Mouse (Mus musculus) midbrain, embryonic 11.5 days (tissue): Measurements from ENCODE around the gene Emb. TPM values are rescaled to one million over a fixed set of nuclear protein-coding genes. Genes with fewer than 3 reads are reported as not detected.
A peak's percentile ranks its signal among the peaks of the same experiment; 100 is the strongest.

ENCODE experiments used
- ATAC-seq: fragments of 200-750 bp; cut with Nextera tagmentation; 2 replicates; pipeline ENCODE4 v1.8.0; 2017; ENCODE audit warnings: moderate TSS enrichment, moderate library complexity; ENCODE audit not compliant: low FRiP score
- DNase-seq: peaks from one replicate; pipeline ENCODE4 v3.0.0; 2015; ENCODE audit warnings: low spot score; ENCODE audit errors: missing footprints
- H3K27ac ChIP-seq: fragments of 300-500 bp; sonication (generic); 2 replicates; pipeline ENCODE4 v1.5.1; 2014; ENCODE audit warnings: low read depth, low read length
- H3K27me3 ChIP-seq: fragments of 300-500 bp; sonication (generic); 2 replicates; pipeline ENCODE4 v1.6.1; 2014; ENCODE audit warnings: mild to moderate bottlenecking, low read length, moderate library complexity, mixed read lengths; ENCODE audit not compliant: control insufficient read depth, insufficient read depth
- H3K36me3 ChIP-seq: fragments of 300-500 bp; sonication (generic); 2 replicates; pipeline ENCODE4 v1.6.1; 2014; ENCODE audit warnings: mild to moderate bottlenecking, low read length, moderate library complexity, mixed read lengths; ENCODE audit not compliant: control insufficient read depth, insufficient read depth
- H3K4me1 ChIP-seq: fragments of 300-500 bp; sonication (generic); 2 replicates; pipeline ENCODE4 v1.6.1; 2014; ENCODE audit warnings: low read length; ENCODE audit not compliant: control insufficient read depth, insufficient read depth
- H3K4me2 ChIP-seq: fragments of 300-500 bp; sonication (generic); 2 replicates; pipeline ENCODE4 v1.6.1; 2014; ENCODE audit warnings: mild to moderate bottlenecking, moderate library complexity
- H3K4me3 ChIP-seq: fragments of 300-500 bp; sonication (generic); 2 replicates; pipeline ENCODE4 v1.5.1; 2014; ENCODE audit warnings: low read depth, low read length
- H3K9ac ChIP-seq: fragments of 300-500 bp; sonication (generic); 2 replicates; pipeline ENCODE4 v1.6.1; 2014; ENCODE audit warnings: low read length
- H3K9me3 ChIP-seq: fragments of 300-500 bp; sonication (generic); 2 replicates; pipeline ENCODE4 v1.6.1; 2016; ENCODE audit warnings: low read length; ENCODE audit not compliant: control insufficient read depth
- WGBS: fragments of 180-500 bp; shearing (Covaris S2); extraction: QIAGEN DNeasy Blood & Tissue Kit; methylation state at CpG from one replicate; pipeline ENCODE4 v1.1.7; 2014; 5-methylcytosine and 5-hydroxymethylcytosine counted together
- polyA plus RNA-seq: library from polyadenylated mRNA; unstranded; fragments of >200 nt; fragmentation: Nextera tagmentation; extraction: Ambion mirVana; gene quantifications from 2 replicates; pipeline ENCODE4 v1.2.1, GENCODE M21; 2014

Gene Emb
- polyA plus RNA-seq, 1 experiment from 2014 or later: 39.3 TPM

DNA sequence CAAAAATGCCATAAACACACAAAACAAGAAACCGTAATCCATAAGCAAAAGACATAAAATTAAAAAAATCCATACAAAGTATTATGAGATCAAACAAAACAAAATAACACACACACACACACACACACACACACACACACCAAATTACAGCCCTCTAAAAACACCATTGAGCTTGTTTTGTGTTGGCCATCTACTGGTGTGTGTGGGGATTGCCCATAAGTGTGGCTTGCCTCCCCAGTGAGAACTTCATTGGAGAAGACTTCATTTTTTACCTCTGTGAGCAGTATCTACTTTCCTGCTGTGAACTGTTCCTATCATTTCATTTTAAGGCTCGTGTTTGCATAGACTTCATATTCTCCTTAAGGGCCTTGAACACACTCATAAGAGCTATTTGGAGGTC, 78.6 kb downstream of the Emb start:
- Histone ChIP-seq H3K4me1 (no peaks in the 10 kb centered on the region), H3K4me2 (no peak overlapping the region), H3K4me3 (no peak overlapping the region), H3K27ac (no peak overlapping the region), H3K27me3 (no peaks in the 10 kb centered on the region), H3K9me3 (no peaks in the 10 kb centered on the region), H3K36me3 (no peaks in the 10 kb centered on the region), H3K9ac (no peak overlapping the region)
- peak; percentile 83 for DNase-seq
- WGBS: 87% methylated on average over 2 of the region's 2 CpGs
- ATAC-seq: no peak

DNA sequence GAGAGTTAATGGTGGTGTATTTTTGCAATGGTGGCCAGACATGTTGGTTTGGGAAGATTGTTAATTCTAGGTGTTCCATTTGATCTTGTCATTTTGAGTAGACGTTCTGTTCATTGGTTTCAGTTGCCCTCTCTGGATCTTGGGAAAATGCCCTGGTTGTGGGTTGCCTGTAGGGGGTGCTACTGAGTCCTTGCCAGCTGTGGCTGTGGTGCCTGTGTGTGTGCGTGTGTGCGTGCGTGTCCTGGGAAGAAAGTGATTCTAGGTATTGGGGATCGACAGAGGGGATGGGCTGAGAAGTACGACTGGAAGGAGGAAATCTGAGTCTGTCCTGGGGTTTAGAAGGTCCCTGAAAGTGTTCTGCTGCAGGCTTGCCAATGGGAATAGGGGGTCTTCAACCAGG, 79.1 kb downstream of the Emb start:
- H3K4me3 ChIP-seq: no peak overlapping the region
- no peaks in the 10 kb centered on the region for H3K4me1 ChIP-seq
- ATAC-seq (no peak), DNase-seq (peak; percentile 64)
- H3K9me3 ChIP-seq: no peaks in the 10 kb centered on the region
- H3K9ac ChIP-seq: no peak overlapping the region
- no peaks in the 10 kb centered on the region for H3K27me3 ChIP-seq
- no peak overlapping the region for H3K4me2 ChIP-seq
- H3K36me3 ChIP-seq: no peaks in the 10 kb centered on the region
- H3K27ac ChIP-seq: no peak overlapping the region
- 91% methylated on average over 6 of the region's 6 CpGs for WGBS

DNA sequence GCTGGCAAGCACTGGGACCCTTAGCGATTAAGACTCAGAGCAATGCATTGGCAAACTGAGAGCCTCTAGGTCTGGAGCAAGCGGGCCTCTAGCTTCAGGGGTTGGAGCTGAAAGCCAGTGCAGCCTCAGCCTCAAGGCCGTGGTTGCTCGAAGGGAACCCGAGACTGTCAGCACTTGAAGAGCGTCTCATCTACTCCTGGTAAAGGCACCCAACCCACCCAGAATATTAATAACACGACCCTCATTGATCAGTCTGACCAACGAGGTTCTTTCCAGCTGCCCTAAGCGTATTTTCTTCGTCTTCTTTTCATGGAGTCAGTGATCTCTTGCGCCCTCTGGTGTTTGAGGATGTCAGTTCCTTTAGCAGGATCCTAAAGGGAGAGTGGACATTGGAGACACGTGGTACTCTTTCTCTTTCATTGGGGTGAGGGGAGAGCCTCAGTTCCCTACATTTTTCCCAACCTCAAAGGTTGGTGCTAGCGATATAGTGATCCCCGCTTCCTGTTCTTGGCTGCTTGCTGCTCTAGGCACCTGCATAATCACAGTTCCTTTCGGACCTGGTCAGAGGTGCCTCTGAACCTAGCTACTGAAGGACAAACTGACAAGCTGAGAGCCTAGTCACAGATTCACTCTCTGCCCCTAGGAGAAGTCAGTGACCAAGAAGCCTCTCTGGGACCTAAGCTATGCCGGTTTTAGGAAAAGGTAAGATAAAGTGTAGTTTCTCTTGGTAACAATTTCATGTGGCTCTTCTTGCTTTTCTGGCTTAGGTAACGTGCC, 81.3 kb downstream of the Emb start:
- no peak overlapping the region for H3K4me2 ChIP-seq
- H3K9ac ChIP-seq: no peak overlapping the region
- no peak overlapping the region for H3K27ac ChIP-seq
- no peaks in the 10 kb centered on the region for H3K27me3 ChIP-seq
- DNase-seq: peak; percentile 98
- no peaks in the 10 kb centered on the region for H3K4me1 ChIP-seq
- WGBS: 35% methylated on average over 17 of the region's 17 CpGs
- H3K36me3 ChIP-seq: no peaks in the 10 kb centered on the region
- H3K9me3 ChIP-seq: no peaks in the 10 kb centered on the region
- H3K4me3 ChIP-seq: no peak overlapping the region
- ATAC-seq: peak; percentile 89

DNA sequence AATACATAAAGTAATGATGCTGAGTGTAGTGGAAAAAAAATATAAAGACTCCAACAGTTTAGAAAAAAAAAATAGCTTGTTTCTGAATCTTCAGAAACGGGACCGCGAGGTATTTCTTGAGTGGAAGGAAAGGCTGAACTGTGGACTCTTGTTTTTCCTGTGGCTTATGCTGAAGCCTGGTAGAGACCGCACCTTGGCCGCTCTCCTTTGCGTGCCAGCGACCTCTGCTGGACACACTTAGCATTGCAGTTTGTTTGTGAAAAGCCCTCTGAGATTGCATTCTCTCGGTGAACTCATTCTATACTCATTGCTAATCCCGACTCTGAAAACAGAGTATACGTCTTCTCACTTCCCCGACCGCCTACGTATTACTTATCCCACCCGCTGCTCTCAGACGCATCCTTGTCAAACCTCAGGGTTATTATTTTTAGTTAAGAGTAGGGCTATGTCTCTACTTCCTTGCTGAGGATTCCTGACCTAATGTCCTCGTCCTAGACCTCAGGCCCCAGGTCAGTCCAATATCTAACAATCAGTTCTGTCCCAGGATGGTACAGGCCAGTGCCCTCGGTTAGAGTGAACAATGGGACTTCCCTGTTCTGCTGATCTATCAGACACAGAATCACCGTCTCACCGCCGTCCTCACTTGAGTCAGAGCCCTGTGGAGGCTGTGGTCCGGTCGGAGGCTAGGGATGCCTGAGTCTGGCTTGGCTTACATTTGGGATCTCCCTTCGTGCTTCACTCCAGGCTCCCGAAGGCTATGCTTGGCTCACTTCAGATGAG, 103.3 kb downstream of the Emb start:
- H3K27ac ChIP-seq: no peak overlapping the region
- no peaks in the 10 kb centered on the region for H3K27me3 ChIP-seq
- H3K9me3 ChIP-seq: no peaks in the 10 kb centered on the region
- WGBS: 29% methylated on average over 24 of the region's 24 CpGs
- H3K4me3 ChIP-seq: no peak overlapping the region
- peak; percentile 99 for DNase-seq
- no peaks in the 10 kb centered on the region for H3K36me3 ChIP-seq
- no peak overlapping the region for H3K9ac ChIP-seq
- ATAC-seq: peak; percentile 78
- H3K4me2 ChIP-seq: peak overlapping the region; percentile 25; the same call in 1 of the 2 replicates
- H3K4me1 ChIP-seq: no peaks in the 10 kb centered on the region

Other genes with a start within 250 kb of the Emb start
- gene Parp8, start 183.0 kb upstream of the Emb start, polyA plus RNA-seq: 13.3 and 15.1 TPM in 2 replicates
- gene Gm17509, start 12.5 kb downstream of the Emb start, polyA plus RNA-seq: 0.68 and 0.94 TPM in 2 replicates